Mouse (Mus musculus): Measurements from ENCODE around the gene Sult1c2.
"Not testable (repeated sequence)": the region's sequence is repeated elsewhere in the genome, so short reads cannot be mapped to it uniquely, and the experiment has no call there.

The Sult1c2 gene

DNA sequence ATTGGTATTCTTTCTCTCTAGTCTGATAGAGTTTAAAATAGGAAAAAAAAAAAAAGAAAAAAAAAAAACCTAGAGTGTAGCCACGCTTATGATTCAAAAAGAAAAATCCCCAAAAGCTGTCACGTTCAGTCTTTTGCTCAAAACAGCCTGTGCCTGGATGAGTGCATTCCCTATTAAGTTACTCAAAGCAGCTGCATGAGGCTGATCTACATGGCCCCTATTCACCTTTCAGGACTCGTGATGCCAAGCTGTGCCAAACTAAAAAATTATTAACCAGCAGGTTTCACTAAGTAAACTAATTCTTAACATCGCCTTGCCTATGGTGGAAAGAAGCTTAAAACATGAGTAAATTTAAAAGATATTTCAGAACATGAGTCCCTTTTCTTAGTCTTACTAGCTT, at the start of gene Sult1c2:
TSS of gene Sult1c2 (minus strand) at position 134 of the 400 bp plus-strand sequence.
- no peak for TF ChIP-seq NANOG (IDR thresholded peaks at IDR 0.05; ENCODE audit: borderline replicate concordance, low read length)
- no peak for TF ChIP-seq CTCF (conservative IDR thresholded peaks at IDR 0.05; ENCODE audit: low read length)
- TF ChIP-seq POU5F1 (IDR thresholded peaks at IDR 0.05; ENCODE audit: borderline replicate concordance, low read length), result no peak
- no peaks in the 10 kb centered on the region for H3K36me3 ChIP-seq (ENCODE audit: insufficient read depth, low read length)
- no peaks in the 10 kb centered on the region for H3K27me3 ChIP-seq (ENCODE audit: insufficient read depth, low read length)
- H3K4me3 ChIP-seq (replicated peaks; ENCODE audit: low read length), result no peak within 1 kb of the TSS
- H3K4me1 ChIP-seq (replicated peaks; ENCODE audit: low read depth, low read length), result no peaks in the 10 kb centered on the region
- H3K9me3 ChIP-seq (ENCODE audit: low read length), result no peaks in the 10 kb centered on the region

DNA sequence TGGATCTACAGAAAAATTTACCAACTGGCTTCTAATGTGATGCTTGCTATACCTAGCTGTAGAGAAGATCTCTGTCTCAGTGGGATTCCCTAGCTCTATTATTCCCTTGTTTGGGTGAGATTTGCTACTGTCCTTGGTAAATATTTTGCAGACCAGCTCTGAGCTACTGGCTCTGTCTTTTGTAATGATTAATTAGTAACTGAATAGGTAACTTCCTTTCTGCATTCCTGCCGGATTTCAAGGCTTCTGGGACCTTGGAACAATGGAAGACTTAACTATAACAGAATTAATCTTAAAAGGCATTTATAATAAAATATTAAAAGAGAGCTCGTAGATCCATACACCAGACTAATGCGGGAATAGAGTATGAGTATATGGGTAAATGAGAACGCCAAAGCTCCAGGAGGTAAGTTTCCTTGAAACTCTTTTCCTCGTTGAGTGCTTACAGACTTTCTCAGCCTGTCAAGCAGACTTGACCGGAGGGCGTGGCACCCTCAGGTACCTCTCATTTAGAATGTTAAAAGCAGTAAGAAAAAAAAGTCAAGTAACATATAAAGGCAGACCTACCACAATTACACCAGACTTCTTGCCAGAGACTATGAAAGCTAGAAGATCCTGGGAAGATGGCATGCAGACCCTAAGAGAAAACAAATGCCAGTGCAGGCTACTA, 33.0 kb upstream of the Sult1c2 start:
- H3K4me1 ChIP-seq (replicated peaks; ENCODE audit: low read depth, low read length), result peaks cover 10% of the 10 kb centered on the region

DNA sequence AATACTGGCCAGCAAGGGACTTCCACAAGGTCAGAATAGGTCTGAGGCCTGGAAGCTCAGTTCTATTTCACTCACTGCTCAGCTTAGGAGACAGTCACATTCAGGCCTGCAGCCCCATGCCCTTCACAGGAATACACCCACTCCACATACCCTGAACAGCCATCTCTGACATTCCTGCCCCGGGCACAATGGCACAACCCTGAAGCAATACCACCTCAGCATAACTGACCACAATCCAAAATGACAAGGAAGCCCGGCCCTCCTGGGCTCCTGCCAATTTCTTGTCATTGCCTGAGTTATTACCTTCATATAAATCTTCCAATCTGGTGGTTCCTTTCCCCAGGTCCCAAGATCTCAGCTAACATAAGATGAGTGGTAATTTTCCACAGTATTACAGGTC, 28.3 kb upstream of the Sult1c2 start:
- H3K4me3 ChIP-seq (replicated peaks; ENCODE audit: low read length), result no peak overlapping the region
- peaks cover 12% of the 10 kb centered on the region for H3K9me3 ChIP-seq (ENCODE audit: low read length)
- no peaks in the 10 kb centered on the region for H3K27me3 ChIP-seq (ENCODE audit: insufficient read depth, low read length)
- no peak for TF ChIP-seq POU5F1 (IDR thresholded peaks at IDR 0.05; ENCODE audit: borderline replicate concordance, low read length)
- TF ChIP-seq NANOG (IDR thresholded peaks at IDR 0.05; ENCODE audit: borderline replicate concordance, low read length), result no peak
- TF ChIP-seq CTCF (conservative IDR thresholded peaks at IDR 0.05; ENCODE audit: low read length), result no peak
- no peaks in the 10 kb centered on the region for H3K36me3 ChIP-seq (ENCODE audit: insufficient read depth, low read length)
- peaks cover 10% of the 10 kb centered on the region for H3K4me1 ChIP-seq (replicated peaks; ENCODE audit: low read depth, low read length)

More for the DNA sequence above, 33.0 kb upstream of the Sult1c2 start:
- H3K36me3 ChIP-seq (ENCODE audit: insufficient read depth, low read length); H3K4me3 ChIP-seq (replicated peaks; ENCODE audit: low read length); H3K27me3 ChIP-seq (ENCODE audit: insufficient read depth, low read length): not testable (repeated sequence)
- H3K9me3 ChIP-seq (ENCODE audit: low read length), result peaks cover 57% of the 10 kb centered on the region

GRCm38 (mm10) chr17:53872192-53872591, 26.1 kb upstream of the Sult1c2 start:
- Histone ChIP-seq H3K4me3 (replicated peaks; ENCODE audit: low read length) (no peak overlapping the region), H3K36me3 (ENCODE audit: insufficient read depth, low read length) (no peaks in the 10 kb centered on the region), H3K27me3 (ENCODE audit: insufficient read depth, low read length) (no peaks in the 10 kb centered on the region), H3K4me1 (replicated peaks; ENCODE audit: low read depth, low read length) (no peaks in the 10 kb centered on the region), H3K9me3 (ENCODE audit: low read length) (peaks cover 2% of the 10 kb centered on the region)
- TF ChIP-seq CTCF (conservative IDR thresholded peaks at IDR 0.05; ENCODE audit: low read length) (no peak), NANOG (IDR thresholded peaks at IDR 0.05; ENCODE audit: borderline replicate concordance, low read length) (no peak), POU5F1 (IDR thresholded peaks at IDR 0.05; ENCODE audit: borderline replicate concordance, low read length) (no peak)

DNA sequence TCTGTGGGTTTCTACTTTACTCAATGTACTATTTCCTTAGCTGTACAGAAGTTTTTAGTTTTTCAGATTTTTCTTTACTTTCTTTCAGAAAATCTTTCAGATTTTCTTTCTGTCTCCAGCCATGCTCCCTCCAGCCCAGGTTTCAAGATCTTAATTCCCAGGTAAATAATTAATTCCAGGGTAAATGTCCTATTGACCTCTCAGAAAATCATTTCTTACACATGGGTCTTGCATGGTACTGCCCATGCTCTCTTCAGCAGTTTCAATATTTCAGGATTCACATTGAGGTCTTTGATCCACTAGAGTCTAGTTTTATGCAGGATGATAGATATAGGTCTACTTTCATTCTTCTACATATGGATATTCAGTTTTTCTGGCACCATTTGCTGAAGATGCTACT, 23.8 kb upstream of the Sult1c2 start:
- Histone ChIP-seq H3K27me3 (ENCODE audit: insufficient read depth, low read length) (no peaks in the 10 kb centered on the region), H3K36me3 (ENCODE audit: insufficient read depth, low read length) (no peaks in the 10 kb centered on the region), H3K4me1 (replicated peaks; ENCODE audit: low read depth, low read length) (no peaks in the 10 kb centered on the region), H3K4me3 (replicated peaks; ENCODE audit: low read length) (no peak overlapping the region), H3K9me3 (ENCODE audit: low read length) (no peaks in the 10 kb centered on the region)
- TF ChIP-seq NANOG (IDR thresholded peaks at IDR 0.05; ENCODE audit: borderline replicate concordance, low read length), result no peak
- TF ChIP-seq CTCF (conservative IDR thresholded peaks at IDR 0.05; ENCODE audit: low read length), result no peak
- no peak for TF ChIP-seq POU5F1 (IDR thresholded peaks at IDR 0.05; ENCODE audit: borderline replicate concordance, low read length)

DNA sequence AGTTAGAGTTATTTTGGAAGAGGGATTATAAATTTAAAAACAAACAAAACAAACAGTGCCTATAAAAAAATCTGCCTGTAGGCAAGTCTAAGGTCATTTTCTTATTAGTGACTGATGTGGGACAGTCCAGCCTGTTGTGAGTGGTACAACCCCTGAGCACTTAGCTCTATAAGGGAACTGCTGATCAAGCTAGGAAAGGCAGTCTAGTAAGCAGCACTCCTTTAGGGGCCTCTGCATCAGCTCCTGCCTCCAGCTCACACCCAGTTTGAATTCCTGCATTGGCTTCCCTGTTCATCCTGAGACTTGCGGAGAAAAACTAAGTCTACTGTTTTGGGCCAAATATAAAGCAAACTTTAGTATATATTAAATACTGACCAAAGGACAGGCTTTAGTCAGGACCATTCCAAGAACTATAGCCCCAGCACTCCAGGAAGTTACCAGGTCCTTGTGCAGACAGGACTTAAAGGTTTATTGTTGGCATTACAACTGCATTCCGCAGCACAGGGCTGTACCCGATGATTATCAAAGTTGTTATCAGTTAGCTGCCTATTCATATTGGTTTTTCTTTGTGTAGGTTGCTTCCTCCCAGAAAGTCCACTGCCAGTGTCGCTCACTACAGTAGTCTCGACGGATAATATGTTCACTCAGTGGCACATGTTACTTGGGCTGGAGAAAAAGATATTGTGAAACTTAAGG, 19.3 kb upstream of the Sult1c2 start:
- TF ChIP-seq CTCF (conservative IDR thresholded peaks at IDR 0.05; ENCODE audit: low read length) (no peak), POU5F1 (IDR thresholded peaks at IDR 0.05; ENCODE audit: borderline replicate concordance, low read length) (no peak), NANOG (IDR thresholded peaks at IDR 0.05; ENCODE audit: borderline replicate concordance, low read length) (no peak)

DNA sequence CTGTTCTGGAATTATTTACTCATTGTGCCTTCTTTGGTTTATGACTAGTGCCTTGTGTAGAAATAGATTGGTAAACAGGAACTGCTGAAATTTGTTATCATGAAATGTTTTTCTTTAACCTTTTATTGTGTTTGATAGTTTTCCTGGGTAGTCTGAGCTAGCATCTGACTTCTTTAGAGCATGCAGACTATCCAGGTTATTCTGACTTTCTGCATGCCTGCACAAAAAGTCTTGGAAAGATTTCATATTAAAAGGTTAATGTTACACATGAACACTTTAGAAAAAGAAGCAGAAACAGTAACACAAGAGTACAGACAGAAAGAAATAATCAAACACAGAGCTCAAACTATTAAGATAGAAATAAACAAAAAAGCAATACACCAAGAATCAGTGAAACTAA, 14.4 kb upstream of the Sult1c2 start:
- TF ChIP-seq POU5F1 (IDR thresholded peaks at IDR 0.05; ENCODE audit: borderline replicate concordance, low read length) (no peak), NANOG (IDR thresholded peaks at IDR 0.05; ENCODE audit: borderline replicate concordance, low read length) (no peak), CTCF (conservative IDR thresholded peaks at IDR 0.05; ENCODE audit: low read length) (no peak)
- Histone ChIP-seq H3K9me3 (ENCODE audit: low read length) (no peaks in the 10 kb centered on the region), H3K36me3 (ENCODE audit: insufficient read depth, low read length) (no peaks in the 10 kb centered on the region), H3K4me1 (replicated peaks; ENCODE audit: low read depth, low read length) (no peaks in the 10 kb centered on the region), H3K27me3 (ENCODE audit: insufficient read depth, low read length) (no peaks in the 10 kb centered on the region), H3K4me3 (replicated peaks; ENCODE audit: low read length) (no peak overlapping the region)

More for the DNA sequence above, 19.3 kb upstream of the Sult1c2 start:
- no peaks in the 10 kb centered on the region for H3K27me3 ChIP-seq (ENCODE audit: insufficient read depth, low read length)
- no peaks in the 10 kb centered on the region for H3K4me1 ChIP-seq (replicated peaks; ENCODE audit: low read depth, low read length)
- no peak overlapping the region for H3K4me3 ChIP-seq (replicated peaks; ENCODE audit: low read length)
- H3K9me3 ChIP-seq (ENCODE audit: low read length), result no peaks in the 10 kb centered on the region
- H3K36me3 ChIP-seq (ENCODE audit: insufficient read depth, low read length), result no peaks in the 10 kb centered on the region

DNA sequence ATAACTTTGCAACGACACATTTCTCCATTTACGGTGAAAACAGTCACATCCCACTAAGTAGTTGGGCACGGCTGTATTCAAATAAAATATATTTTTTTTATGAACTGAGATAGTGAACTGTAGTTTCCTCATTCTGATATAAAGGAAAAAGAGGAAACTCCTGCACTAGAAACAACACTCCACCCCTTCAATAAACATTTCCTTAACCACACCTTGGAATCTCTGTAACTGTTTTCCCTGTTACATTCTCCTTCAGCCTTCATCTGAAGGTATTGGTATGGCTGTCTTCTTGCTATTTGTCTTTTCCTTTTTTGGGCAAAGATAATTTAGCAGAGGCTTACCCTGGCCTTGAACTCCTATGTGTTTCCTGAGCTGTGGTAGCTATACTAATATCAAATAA, 8.9 kb upstream of the Sult1c2 start:
- no peaks in the 10 kb centered on the region for H3K9me3 ChIP-seq (ENCODE audit: low read length)
- no peaks in the 10 kb centered on the region for H3K4me1 ChIP-seq (replicated peaks; ENCODE audit: low read depth, low read length)
- TF ChIP-seq POU5F1 (IDR thresholded peaks at IDR 0.05; ENCODE audit: borderline replicate concordance, low read length) (no peak), NANOG (IDR thresholded peaks at IDR 0.05; ENCODE audit: borderline replicate concordance, low read length) (no peak), CTCF (conservative IDR thresholded peaks at IDR 0.05; ENCODE audit: low read length) (no peak)
- H3K4me3 ChIP-seq (replicated peaks; ENCODE audit: low read length), result no peak overlapping the region
- H3K27me3 ChIP-seq (ENCODE audit: insufficient read depth, low read length), result no peaks in the 10 kb centered on the region
- H3K36me3 ChIP-seq (ENCODE audit: insufficient read depth, low read length), result no peaks in the 10 kb centered on the region

All from E14TG2a.4 (cell line).